Mouse (Mus musculus): ENCODE measurements around the gene Themis.

DNA sequence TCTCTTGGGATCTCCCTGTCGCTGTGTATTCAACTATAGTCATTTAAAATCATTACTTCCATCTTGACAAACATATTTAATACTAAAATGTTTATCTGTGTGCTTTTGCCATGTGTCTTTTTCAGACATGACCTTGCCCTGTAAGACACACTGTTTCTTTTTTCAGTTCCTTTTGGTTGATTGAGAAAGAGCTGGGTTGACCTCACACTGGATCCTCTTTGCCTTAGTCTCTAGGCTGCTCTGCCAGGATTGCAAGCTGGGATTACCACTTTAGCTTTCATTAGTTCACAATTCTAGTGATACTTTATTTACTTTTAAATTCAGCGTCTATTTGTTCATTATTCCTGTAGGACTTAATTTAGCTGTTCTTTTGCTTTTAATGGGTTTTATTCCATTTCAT is 7.2 kb downstream of the Themis start:
- TF ChIP-seq CTCF (IDR thresholded peaks at IDR 0.05; ENCODE audit: control insufficient read depth, insufficient read depth, insufficient replicate concordance, low read depth, low read length) = no peak
- no peak for TF ChIP-seq POLR2A (IDR thresholded peaks at IDR 0.05; ENCODE audit: control insufficient read depth, low read depth, low read length)
